Mouse (Mus musculus) MEL (cell line): ENCODE measurements around the gene Gcnt3. TPM values are rescaled to one million over a fixed set of nuclear protein-coding genes. Genes with fewer than 3 reads are reported as not detected.

Experiments
- DNase-seq: peaks from one replicate; pipeline ENCODE4 v3.0.0; 2011; ENCODE audit warnings: low read depth, low spot score
- H3K27ac ChIP-seq: 2 replicates; pipeline ENCODE4 v1.5.1; 2012; ENCODE audit warnings: low read depth, mild to moderate bottlenecking, control low read depth, low read length, moderate library complexity; ENCODE audit not compliant: control insufficient read depth
- H3K27me3 ChIP-seq, 2 experiments: fragments of 150-350 bp in 1 of 2; sonication (generic) in 1 of 2; 2 replicates each; pipeline ENCODE4 v1.6.1; 2012; ENCODE audit warnings: low read length in 2 of 2, mild to moderate bottlenecking in 2 of 2, improper control_type of control experiment in 1 of 2, moderate library complexity in 1 of 2; ENCODE audit not compliant: insufficient read depth in 2 of 2, control insufficient read depth in 1 of 2
- H3K36me3 ChIP-seq, 2 experiments: 2 replicates each; pipeline ENCODE4 v1.6.1; 2012 to 2014; ENCODE audit warnings: low read length in 2 of 2, improper control_type of control experiment in 1 of 2, inconsistent platforms in 1 of 2, mild to moderate bottlenecking in 1 of 2; ENCODE audit not compliant: insufficient read depth in 2 of 2, control insufficient read depth in 1 of 2
- H3K4me1 ChIP-seq, 2 experiments: fragments of 150-350 bp in 1 of 2; sonication (generic) in 1 of 2; 2 replicates each; pipeline ENCODE4 v1.6.1; 2012; ENCODE audit warnings: low read length in 2 of 2, improper control_type of control experiment in 1 of 2, mild to moderate bottlenecking in 1 of 2; ENCODE audit not compliant: insufficient read depth in 2 of 2, control insufficient read depth in 1 of 2
- H3K4me3 ChIP-seq, 2 experiments: fragments of 150-350 bp in 1 of 2; sonication (generic) in 1 of 2; 2 replicates each; pipeline ENCODE4 v1.5.1; 2012; ENCODE audit warnings: low read depth in 2 of 2, low read length in 2 of 2, mild to moderate bottlenecking in 2 of 2, moderate library complexity in 2 of 2, control low read depth in 1 of 2, improper control_type of control experiment in 1 of 2; ENCODE audit not compliant: control insufficient read depth in 1 of 2, insufficient read depth in 1 of 2
- H3K79me2 ChIP-seq: 2 replicates; pipeline ENCODE4 v1.6.1; 2012; ENCODE audit warnings: mild to moderate bottlenecking, low read length, moderate library complexity; ENCODE audit not compliant: control insufficient read depth, poor library complexity, insufficient read depth
- H3K9ac ChIP-seq: 2 replicates; pipeline ENCODE4 v1.6.1; 2012; ENCODE audit warnings: low read depth, mild to moderate bottlenecking, control low read depth, low read length, moderate library complexity; ENCODE audit not compliant: control insufficient read depth, poor library complexity, severe bottlenecking
- H3K9me3 ChIP-seq: fragments of 150-350 bp; sonication (generic); replicated peaks from 2 replicates; pipeline ENCODE4 v1.6.1; 2012; ENCODE audit warnings: mild to moderate bottlenecking, low read length, improper control_type of control experiment, moderate library complexity; ENCODE audit not compliant: insufficient read depth
- BHLHE40 ChIP-seq: IDR thresholded peaks from 2 replicates; pipeline ENCODE4 v1.6.1; 2012; ENCODE audit warnings: low read depth, mild to moderate bottlenecking, inconsistent platforms, low read length, improper control_type of control experiment, borderline replicate concordance
- CHD1 ChIP-seq: IDR thresholded peaks from 2 replicates; pipeline ENCODE4 v1.6.1; 2012; ENCODE audit warnings: low read depth, mild to moderate bottlenecking, inconsistent platforms, low read length, improper control_type of control experiment
- CTCF ChIP-seq, 3 experiments: IDR thresholded peaks in 2 of 3; conservative IDR thresholded peaks in 1 of 3; 2 replicates each; pipeline ENCODE4 v1.5.1; 2011 to 2012; ENCODE audit warnings: low read length in 3 of 3, low read depth in 2 of 3, mild to moderate bottlenecking in 2 of 3, improper control_type of control experiment in 1 of 3, inconsistent platforms in 1 of 3, mixed read lengths in 1 of 3, moderate library complexity in 1 of 3; ENCODE audit not compliant: control insufficient read depth in 1 of 3, insufficient read depth in 1 of 3, poor library complexity in 1 of 3, severe bottlenecking in 1 of 3
- E2F4 ChIP-seq: IDR thresholded peaks from 2 replicates; pipeline ENCODE4 v1.6.1; 2011; ENCODE audit warnings: low read depth, low read length, improper control_type of control experiment, borderline replicate concordance
- EP300 ChIP-seq, 2 experiments: IDR thresholded peaks; 2 replicates each; pipeline ENCODE4 v1.6.1; 2011; ENCODE audit warnings: improper control_type of control experiment in 2 of 2, low read length in 2 of 2, low read depth in 1 of 2, mild to moderate bottlenecking in 1 of 2
- ETS1 ChIP-seq: IDR thresholded peaks from 2 replicates; pipeline ENCODE4 v1.6.1; 2012; ENCODE audit warnings: low read depth, mild to moderate bottlenecking, inconsistent platforms, low read length, improper control_type of control experiment, moderate library complexity
- GABPA ChIP-seq: IDR thresholded peaks from 2 replicates; pipeline ENCODE4 v1.6.1; 2012; ENCODE audit warnings: low read depth, mild to moderate bottlenecking, inconsistent platforms, low read length, improper control_type of control experiment, moderate library complexity
- GATA1 ChIP-seq: IDR thresholded peaks from 2 replicates; pipeline ENCODE4 v1.6.1; 2011; ENCODE audit warnings: low read depth, low read length, improper control_type of control experiment
- HCFC1 ChIP-seq: IDR thresholded peaks from 2 replicates; pipeline ENCODE4 v1.6.1; 2012; ENCODE audit warnings: low read depth, mild to moderate bottlenecking, inconsistent platforms, low read length, improper control_type of control experiment, moderate library complexity
- KAT2A ChIP-seq: conservative IDR thresholded peaks from 2 replicates; pipeline ENCODE4 v1.6.1; 2012; ENCODE audit warnings: low read depth, low read length, improper control_type of control experiment, inconsistent platforms
- MAFK ChIP-seq: IDR thresholded peaks from 2 replicates; pipeline ENCODE4 v1.6.1; 2011; ENCODE audit warnings: low read depth, mild to moderate bottlenecking, low read length, improper control_type of control experiment, borderline replicate concordance
- MAX ChIP-seq: IDR thresholded peaks from 2 replicates; pipeline ENCODE4 v1.6.1; 2011; ENCODE audit warnings: low read length, improper control_type of control experiment
- MYB ChIP-seq: IDR thresholded peaks from 2 replicates; pipeline ENCODE4 v1.6.1; 2011; ENCODE audit warnings: mild to moderate bottlenecking, low read depth, low read length, improper control_type of control experiment
- MYC ChIP-seq: IDR thresholded peaks from 2 replicates; pipeline ENCODE4 v1.6.1; 2011; ENCODE audit warnings: low read depth, mild to moderate bottlenecking, low read length, improper control_type of control experiment, moderate library complexity
- NELFE ChIP-seq: IDR thresholded peaks from 2 replicates; pipeline ENCODE4 v1.6.1; 2011; ENCODE audit warnings: low read depth, low read length, improper control_type of control experiment
- POLR2AphosphoS2 ChIP-seq: IDR thresholded peaks from 2 replicates; pipeline ENCODE4 v1.6.1; 2011; ENCODE audit warnings: low read length, improper control_type of control experiment
- POLR2AphosphoS5 ChIP-seq: IDR thresholded peaks from 2 replicates; pipeline ENCODE4 v1.6.1; 2012; ENCODE audit warnings: low read depth, borderline replicate concordance, mild to moderate bottlenecking, inconsistent platforms, low read length, moderate library complexity, mixed read lengths
- RAD21 ChIP-seq: IDR thresholded peaks from 2 replicates; pipeline ENCODE4 v1.6.1; 2011; ENCODE audit warnings: mild to moderate bottlenecking, low read depth, low read length, improper control_type of control experiment
- SIN3A ChIP-seq: IDR thresholded peaks from 2 replicates; pipeline ENCODE4 v1.6.1; 2012; ENCODE audit warnings: low read length, improper control_type of control experiment, inconsistent platforms
- SMC3 ChIP-seq: IDR thresholded peaks from 2 replicates; pipeline ENCODE4 v1.6.1; 2011; ENCODE audit warnings: low read depth, low read length, improper control_type of control experiment
- TAL1 ChIP-seq: IDR thresholded peaks from 2 replicates; pipeline ENCODE4 v1.6.1; 2012; ENCODE audit warnings: mild to moderate bottlenecking, inconsistent platforms, low read length, moderate library complexity, mixed read lengths
- TCF12 ChIP-seq: IDR thresholded peaks from 2 replicates; pipeline ENCODE4 v1.6.1; 2014; ENCODE audit warnings: low read depth, mild to moderate bottlenecking, inconsistent platforms, low read length, improper control_type of control experiment, moderate library complexity
- UBTF ChIP-seq: IDR thresholded peaks from 2 replicates; pipeline ENCODE4 v1.6.1; 2012; ENCODE audit warnings: low read depth, mild to moderate bottlenecking, inconsistent platforms, low read length, improper control_type of control experiment, moderate library complexity, borderline replicate concordance; ENCODE audit not compliant: insufficient read depth
- USF2 ChIP-seq, 2 experiments: IDR thresholded peaks; 2 replicates each; pipeline ENCODE4 v1.6.1; 2011 to 2012; ENCODE audit warnings: improper control_type of control experiment in 2 of 2, low read length in 2 of 2, borderline replicate concordance in 1 of 2, inconsistent platforms in 1 of 2, low read depth in 1 of 2, mild to moderate bottlenecking in 1 of 2; ENCODE audit not compliant: insufficient read depth in 1 of 2
- ZC3H11A ChIP-seq: IDR thresholded peaks from 2 replicates; pipeline ENCODE4 v1.6.1; 2012; ENCODE audit warnings: low read depth, mild to moderate bottlenecking, inconsistent platforms, low read length, improper control_type of control experiment
- ZMIZ1 ChIP-seq: IDR thresholded peaks from 2 replicates; pipeline ENCODE4 v1.6.1; 2012; ENCODE audit warnings: low read depth, mild to moderate bottlenecking, inconsistent platforms, low read length, improper control_type of control experiment, moderate library complexity
- ZNF384 ChIP-seq: IDR thresholded peaks from 2 replicates; pipeline ENCODE4 v1.6.1; 2012; ENCODE audit warnings: low read depth, mild to moderate bottlenecking, inconsistent platforms, low read length, improper control_type of control experiment
- polyA plus RNA-seq, 2 experiments: library from polyadenylated mRNA; stranded (reverse) in 1 of 2; unstranded in 1 of 2; fragments of >175 nt in 1 of 2; fragments of >200 nt in 1 of 2; gene quantifications; 2 replicates each; pipeline versions ENCODE4 v1.2.1 to v1.2.4; 2012; ENCODE audit warnings: low replicate concordance in 2 of 2, low read depth in 1 of 2; ENCODE audit not compliant: insufficient read length in 2 of 2, insufficient read depth in 1 of 2, missing spikeins in 1 of 2
- total RNA-seq: library from RNA; depleted of rRNA; stranded (reverse); fragments of 300-350 nt; gene quantifications from 2 replicates; pipeline ENCODE4 v1.2.3, GENCODE M21; 2012

Gene Gcnt3
- total and polyA plus RNA-seq, 3 experiments: not detected

DNA sequence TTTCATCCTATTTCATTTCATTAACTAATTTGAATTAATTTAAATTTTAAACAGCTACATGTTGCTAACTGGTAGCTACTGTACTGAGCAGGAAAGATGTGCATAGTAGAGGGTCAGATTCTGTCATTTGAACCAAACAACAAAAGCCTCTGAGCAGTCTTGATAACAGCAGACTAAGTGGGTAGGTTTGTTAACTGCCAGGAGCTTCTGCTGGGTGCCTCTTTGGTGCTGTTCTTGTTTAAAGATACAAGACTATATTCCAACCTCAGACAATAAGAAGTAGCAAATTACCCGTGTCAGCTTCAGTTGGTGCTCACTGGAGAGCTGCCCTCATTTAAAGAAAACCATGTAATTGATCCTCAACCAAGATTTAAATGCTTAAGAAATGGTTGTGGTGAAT is 16.3 kb downstream of the Gcnt3 start (continued):
- TF ChIP-seq TCF12 (0 out of 2 replicates have a peak, but pooled peaks have one; percentile 10), HCFC1 (no peak), GABPA (no peak)
- TF ChIP-seq, all 39 proteins: peak for 4

DNA sequence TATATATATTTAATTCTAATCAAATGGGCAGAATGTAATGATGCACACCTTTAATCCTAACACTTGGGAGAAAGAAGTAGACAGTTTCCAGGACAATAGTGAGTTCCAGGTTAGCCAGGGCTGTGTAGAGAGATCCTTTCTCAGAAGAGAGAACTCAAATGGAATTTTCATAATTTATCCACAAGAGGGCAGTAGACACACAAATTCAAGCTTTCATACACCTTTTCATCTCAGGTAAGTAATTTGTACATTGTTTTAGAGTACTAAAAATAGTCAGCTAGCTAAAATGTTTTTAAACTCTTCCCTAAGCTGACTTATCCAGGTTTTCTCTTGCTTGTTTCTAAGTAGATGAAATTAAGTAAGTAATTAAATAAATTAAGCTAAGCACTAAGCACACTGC is 19.0 kb downstream of the Gcnt3 start:
- peaks cover 2 to 19% of the 10 kb centered on the region in 2 experiments for H3K4me1 ChIP-seq
- H3K27me3 ChIP-seq: no peaks in the 10 kb centered on the region
- no peak overlapping the region for H3K27ac ChIP-seq
- peak; percentile 48 for DNase-seq
- no peak overlapping the region for H3K9ac ChIP-seq
- TF ChIP-seq KAT2A (no peak), GABPA (no peak), ZNF384 (no peak), TAL1 (no peak), CHD1 (no peak), BHLHE40 (no peak), SIN3A (no peak), POLR2AphosphoS5 (no peak), USF2 (IDR thresholded peaks at IDR 0.05; ENCODE audit: borderline replicate concordance in 1 of 2, insufficient read depth in 1 of 2, low read depth in 1 of 2, low read length in 2 of 2) (no peak), E2F4 (no peak), ZMIZ1 (no peak), ETS1 (no peak), MYB (no peak), MAX (no peak), SMC3 (peak; percentile 41), MAFK (no peak), GATA1 (no peak), CTCF (IDR thresholded peaks at IDR 0.05 in 2 of 3, conservative IDR thresholded peaks at IDR 0.05 in 1 of 3; ENCODE audit: control insufficient read depth in 1 of 3, insufficient read depth in 1 of 3, low read depth in 2 of 3, low read length in 3 of 3, poor library complexity in 1 of 3, severe bottlenecking in 1 of 3) (peak in 2 of 3 experiments; percentile 38 to 57; a peak in 4 of 6 replicates), RAD21 (peak; percentile 43), ZC3H11A (no peak), NELFE (no peak), POLR2AphosphoS2 (no peak), UBTF (no peak), EP300 (IDR thresholded peaks at IDR 0.05; ENCODE audit: low read depth in 1 of 2, low read length in 2 of 2) (no peak), MYC (no peak)
- H3K4me3 ChIP-seq: no peak overlapping the region
- H3K9me3 ChIP-seq: no peaks in the 10 kb centered on the region
- H3K79me2 ChIP-seq: peaks cover 6% of the 10 kb centered on the region
- peaks cover 16 to 34% of the 10 kb centered on the region in 2 experiments for H3K36me3 ChIP-seq
